Mouse (Mus musculus): Measurements from ENCODE around the gene Vps26b. TPM values are rescaled to one million over a fixed set of nuclear protein-coding genes. Genes with fewer than 3 reads are reported as not detected.

Gene Vps26b
- polyA plus RNA-seq, 1 experiment from 2014 or later, result 69.4 TPM

GRCm38 (mm10) chr9:26985668-26986277, 44.1 kb downstream of the Vps26b start:
- 98% methylated on average over 6 of the region's 6 CpGs for WGBS
- Histone ChIP-seq H3K27me3 (no peaks in the 10 kb centered on the region), H3K9me3 (no peaks in the 10 kb centered on the region), H3K4me2 (replicated peaks) (no peak overlapping the region), H3K4me1 (replicated peaks) (no peaks in the 10 kb centered on the region), H3K4me3 (replicated peaks) (no peak overlapping the region), H3K9ac (replicated peaks) (no peak overlapping the region), H3K27ac (no peak overlapping the region), H3K36me3 (peaks cover 59% of the 10 kb centered on the region)
- ATAC-seq, result no peak

GRCm38 (mm10) chr9:26985090-26985613, 44.7 kb downstream of the Vps26b start:
- Histone ChIP-seq H3K4me2 (replicated peaks) (no peak overlapping the region), H3K27ac (no peak overlapping the region), H3K27me3 (no peaks in the 10 kb centered on the region), H3K9me3 (no peaks in the 10 kb centered on the region), H3K36me3 (peaks cover 58% of the 10 kb centered on the region), H3K4me3 (replicated peaks) (no peak overlapping the region), H3K9ac (replicated peaks) (no peak overlapping the region), H3K4me1 (replicated peaks) (no peaks in the 10 kb centered on the region)
- 88% methylated on average over 2 of the region's 2 CpGs for WGBS
- ATAC-seq, result no peak

GRCm38 (mm10) chr9:26978776-26979175, 51.1 kb downstream of the Vps26b start:
- Histone ChIP-seq H3K4me3 (replicated peaks) (no peak overlapping the region), H3K9ac (replicated peaks) (no peak overlapping the region), H3K27ac (no peak overlapping the region), H3K9me3 (no peaks in the 10 kb centered on the region), H3K36me3 (peaks cover 61% of the 10 kb centered on the region), H3K4me1 (replicated peaks) (no peaks in the 10 kb centered on the region), H3K4me2 (replicated peaks) (no peak overlapping the region), H3K27me3 (no peaks in the 10 kb centered on the region)
- no peak for ATAC-seq
- WGBS, result 89% methylated on average over 3 of the region's 3 CpGs

GRCm38 (mm10) chr9:26977754-26978153, 52.1 kb downstream of the Vps26b start:
- H3K9ac ChIP-seq (replicated peaks), result no peak overlapping the region
- H3K4me3 ChIP-seq (replicated peaks), result no peak overlapping the region
- H3K36me3 ChIP-seq, result peaks cover 64% of the 10 kb centered on the region
- H3K27me3 ChIP-seq, result no peaks in the 10 kb centered on the region
- H3K4me1 ChIP-seq (replicated peaks), result no peaks in the 10 kb centered on the region
- ATAC-seq, result no peak
- no peak overlapping the region for H3K27ac ChIP-seq
- no peak overlapping the region for H3K4me2 ChIP-seq (replicated peaks)
- WGBS, result 90% methylated on average over 9 of the region's 9 CpGs
- no peaks in the 10 kb centered on the region for H3K9me3 ChIP-seq

Other genes with a start within 250 kb of the Vps26b start
- 2.0 and 2.5 TPM in 2 replicates for gene Glb1l2, start 223.6 kb downstream of the Vps26b start, polyA plus RNA-seq (2015; fragmentation: Nextera tagmentation; extraction: Ambion mirVana)
- gene Glb1l3, start 169.2 kb downstream of the Vps26b start, polyA plus RNA-seq (2015; fragmentation: Nextera tagmentation; extraction: Ambion mirVana), result not detected in 2 replicates
- gene Gm1110, start 107.0 kb downstream of the Vps26b start, polyA plus RNA-seq (2015; fragmentation: Nextera tagmentation; extraction: Ambion mirVana), result 0.09 TPM in 1 of 2 replicates, not detected in the other
- gene Acad8, start 30.5 kb downstream of the Vps26b start, polyA plus RNA-seq (2015; fragmentation: Nextera tagmentation; extraction: Ambion mirVana), result 35.7 and 37.3 TPM in 2 replicates
- gene Thyn1, start 30.4 kb downstream of the Vps26b start, polyA plus RNA-seq (2015; fragmentation: Nextera tagmentation; extraction: Ambion mirVana), result 126 and 136 TPM in 2 replicates
- gene Ncapd3, start 110 bp upstream of the Vps26b start, polyA plus RNA-seq (2015; fragmentation: Nextera tagmentation; extraction: Ambion mirVana), result 21.1 and 21.7 TPM in 2 replicates
- 99.8 and 103 TPM in 2 replicates for gene Jam3, start 125.4 kb upstream of the Vps26b start, polyA plus RNA-seq (2015; fragmentation: Nextera tagmentation; extraction: Ambion mirVana)

All from midbrain, embryonic 13.5 days (tissue).